Mouse (Mus musculus) heart, embryonic 13.5 days (tissue): ENCODE data around the gene Lrrc75a. TPM values are rescaled to one million over a fixed set of nuclear protein-coding genes. Genes with fewer than 3 reads are reported as not detected.

Experiments used
- ATAC-seq: fragments of 200-750 bp; cut with Nextera tagmentation; 2 replicates; pipeline ENCODE4 v1.8.0; 2017; ENCODE audit warnings: moderate TSS enrichment; ENCODE audit not compliant: insufficient number of reproducible peaks, low FRiP score, low TSS enrichment; ENCODE audit errors: extremely low read depth
- H3K27ac ChIP-seq: fragments of 300-500 bp; sonication (generic); replicated peaks from 2 replicates; pipeline ENCODE4 v1.5.1; 2015; ENCODE audit warnings: moderate library complexity, mild to moderate bottlenecking, inconsistent platforms
- H3K27me3 ChIP-seq: fragments of 300-500 bp; sonication (generic); replicated peaks from 2 replicates; pipeline ENCODE4 v1.6.1; 2015; ENCODE audit warnings: mild to moderate bottlenecking, inconsistent platforms
- H3K36me3 ChIP-seq: fragments of 300-500 bp; sonication (generic); 2 replicates; pipeline ENCODE4 v1.6.1; 2015; ENCODE audit warnings: mild to moderate bottlenecking, inconsistent platforms
- H3K4me1 ChIP-seq: fragments of 300-500 bp; sonication (generic); 2 replicates; pipeline ENCODE4 v1.6.1; 2015; ENCODE audit warnings: inconsistent platforms
- H3K4me2 ChIP-seq: fragments of 300-500 bp; sonication (generic); 2 replicates; pipeline ENCODE4 v1.6.1; 2015; ENCODE audit warnings: inconsistent platforms, mild to moderate bottlenecking, moderate library complexity
- H3K4me3 ChIP-seq: fragments of 300-500 bp; sonication (generic); 2 replicates; pipeline ENCODE4 v1.5.1; 2015; ENCODE audit warnings: moderate library complexity, mild to moderate bottlenecking, inconsistent platforms
- H3K9ac ChIP-seq: fragments of 300-500 bp; sonication (generic); 2 replicates; pipeline ENCODE4 v1.6.1; 2015; ENCODE audit warnings: inconsistent platforms, mild to moderate bottlenecking, moderate library complexity
- H3K9me3 ChIP-seq: fragments of 300-500 bp; sonication (generic); 2 replicates; pipeline ENCODE4 v1.6.1; 2016; ENCODE audit warnings: inconsistent platforms
- WGBS: fragments of 180-500 bp; shearing (Covaris S2); methylation state at CpG from one replicate; pipeline ENCODE4 v1.1.7; 2015; ENCODE audit warnings: mixed read lengths; 5-methylcytosine and 5-hydroxymethylcytosine counted together
- polyA plus RNA-seq: library from polyadenylated mRNA; unstranded; fragments of >200 nt; fragmentation: Nextera tagmentation; extraction: Ambion mirVana; gene quantifications from 2 replicates; pipeline ENCODE4 v1.2.1, GENCODE M21; 2015

Gene Lrrc75a
- polyA plus RNA-seq, 1 experiment from 2014 or later: 14.3 TPM

DNA sequence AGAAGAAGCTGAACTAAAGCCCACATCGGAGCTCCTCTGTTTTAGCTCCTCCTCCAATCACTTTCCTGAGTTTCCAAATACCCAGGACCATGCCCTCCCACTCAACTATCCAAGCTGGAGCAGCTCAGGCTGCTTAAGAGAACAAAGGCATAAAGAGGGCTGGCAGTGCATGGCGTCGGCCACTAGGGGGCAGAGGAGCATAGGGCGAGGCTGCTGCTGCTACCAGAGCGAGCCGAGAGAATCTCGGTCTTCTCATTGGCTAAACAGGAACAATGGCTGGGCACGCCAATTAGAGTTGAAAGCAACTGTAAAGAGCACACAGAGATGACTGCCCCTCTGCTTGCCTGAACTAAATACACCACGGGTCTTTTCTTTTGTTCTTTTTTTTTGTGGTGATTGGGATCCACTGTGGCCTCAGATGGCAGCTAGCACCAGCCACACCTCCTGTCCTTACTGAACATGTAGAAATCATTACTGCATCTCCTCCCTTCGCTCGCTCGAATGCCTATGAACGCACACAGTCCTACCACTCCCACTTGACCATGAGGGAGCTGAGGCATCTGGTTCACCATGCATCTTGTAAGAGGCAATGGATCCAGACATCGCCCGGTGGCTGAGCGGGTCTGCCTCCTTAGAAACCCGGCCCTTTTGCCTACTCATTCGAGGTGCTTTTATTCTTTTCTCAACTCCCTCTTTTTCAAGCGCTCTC is 34.5 kb downstream of the Lrrc75a start:
- peak overlapping the region; percentile 60 for H3K4me2 ChIP-seq
- peak overlapping the region; percentile 75 for H3K27ac ChIP-seq
- H3K36me3 ChIP-seq: peaks cover 71% of the 10 kb centered on the region
- no peaks in the 10 kb centered on the region for H3K9me3 ChIP-seq
- peaks cover 15% of the 10 kb centered on the region for H3K4me1 ChIP-seq
- peak overlapping the region; percentile 20 for H3K4me3 ChIP-seq
- ATAC-seq: peak; percentile 80
- 25% methylated on average over 19 of the region's 19 CpGs for WGBS
- peak overlapping the region; percentile 71 for H3K9ac ChIP-seq
- no peaks in the 10 kb centered on the region for H3K27me3 ChIP-seq

DNA sequence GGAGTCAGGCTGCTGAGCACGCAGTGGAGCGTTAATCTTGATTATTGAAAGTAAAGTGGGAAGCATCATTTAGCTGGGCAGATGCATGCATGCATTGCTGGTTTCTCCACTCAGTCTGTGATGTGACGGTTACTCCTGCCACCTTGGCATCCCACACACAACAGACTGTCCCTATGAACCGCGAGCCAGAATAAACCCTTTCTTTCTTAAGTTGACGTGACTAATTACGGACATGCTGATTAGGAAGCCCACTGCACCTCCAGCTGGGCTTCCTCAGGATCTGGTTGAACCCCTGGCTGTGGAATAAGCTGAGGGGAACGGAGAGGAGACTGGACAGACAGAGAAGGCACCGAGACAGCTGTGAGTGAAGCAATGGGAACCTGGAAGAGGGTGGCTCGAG is 35.7 kb downstream of the Lrrc75a start:
- Histone ChIP-seq H3K4me3 (no peak overlapping the region), H3K9me3 (no peaks in the 10 kb centered on the region), H3K27ac (no peak overlapping the region), H3K27me3 (no peaks in the 10 kb centered on the region), H3K4me1 (peaks cover 19% of the 10 kb centered on the region), H3K9ac (no peak overlapping the region), H3K4me2 (no peak overlapping the region), H3K36me3 (peaks cover 72% of the 10 kb centered on the region)
- no peak for ATAC-seq
- 79% methylated on average over 10 of the region's 10 CpGs for WGBS

DNA sequence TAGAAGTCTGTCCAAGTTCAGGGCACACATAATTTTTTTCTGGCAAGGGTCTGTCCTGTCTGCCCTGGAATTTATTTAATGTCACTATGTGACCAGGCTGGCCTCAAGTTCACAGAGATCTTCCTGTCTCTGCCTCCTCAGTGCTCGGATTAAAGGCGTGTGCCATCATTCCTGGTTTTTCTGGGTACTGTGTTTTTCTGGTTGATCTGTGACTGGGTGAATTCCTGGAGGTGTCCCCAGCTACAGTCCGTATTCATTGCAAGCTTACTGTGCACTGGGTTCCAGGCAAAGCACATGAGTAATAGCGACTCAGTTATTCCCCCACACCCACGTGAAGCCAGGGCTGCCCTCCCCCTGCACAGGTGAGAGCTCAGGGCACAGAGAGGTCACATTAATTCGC is 38.0 kb downstream of the Lrrc75a start:
- H3K4me1 ChIP-seq: peaks cover 38% of the 10 kb centered on the region
- H3K4me2 ChIP-seq: no peak overlapping the region
- H3K27ac ChIP-seq: no peak overlapping the region
- H3K4me3 ChIP-seq: no peak overlapping the region
- no peaks in the 10 kb centered on the region for H3K27me3 ChIP-seq
- no peaks in the 10 kb centered on the region for H3K9me3 ChIP-seq
- no peak overlapping the region for H3K9ac ChIP-seq
- 82% methylated on average over 6 of the region's 6 CpGs for WGBS
- H3K36me3 ChIP-seq: peaks cover 73% of the 10 kb centered on the region
- no peak for ATAC-seq

DNA sequence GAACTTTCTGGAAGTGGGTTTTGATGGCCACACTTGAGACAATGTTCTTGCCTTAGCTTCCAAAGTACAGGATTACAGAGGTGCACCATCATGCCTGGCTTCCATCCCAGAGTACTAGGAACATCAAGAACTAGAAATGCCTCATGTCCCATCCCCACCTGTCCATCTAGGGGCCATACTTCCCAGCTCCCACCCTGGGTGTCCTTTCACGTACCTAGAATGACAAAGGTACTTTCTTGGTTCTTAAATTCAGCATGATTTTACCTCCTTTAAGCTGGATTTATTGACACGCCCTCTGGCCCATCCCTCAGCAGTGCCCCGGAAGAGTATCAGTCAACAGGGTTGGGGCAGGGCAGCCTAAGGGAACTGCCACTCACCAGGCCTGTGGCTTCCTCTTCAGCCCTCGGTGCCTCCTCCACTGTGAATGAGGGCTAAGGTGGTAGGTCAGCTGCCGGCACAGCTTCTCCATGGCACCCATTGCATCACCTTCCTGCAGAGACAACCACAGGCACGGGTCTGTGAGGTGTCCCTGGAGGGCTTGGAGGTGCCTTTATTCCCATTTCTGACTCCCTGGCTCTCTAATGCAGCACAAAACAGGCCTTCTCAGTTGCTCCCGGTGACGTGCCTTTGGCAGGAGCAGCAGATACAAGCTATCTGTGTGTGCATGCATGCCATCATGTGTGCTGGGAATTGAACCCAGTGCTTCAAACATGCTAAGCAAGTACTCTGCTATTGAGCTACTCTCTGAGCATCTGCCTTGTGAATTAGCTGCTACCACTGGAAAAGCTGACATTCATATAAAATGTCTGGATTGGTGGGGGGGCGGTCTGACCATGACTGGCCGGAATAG is 39.3 kb downstream of the Lrrc75a start:
- Histone ChIP-seq H3K9me3 (no peaks in the 10 kb centered on the region), H3K27ac (no peak overlapping the region), H3K36me3 (peaks cover 83% of the 10 kb centered on the region), H3K4me3 (no peak overlapping the region), H3K4me1 (peaks cover 42% of the 10 kb centered on the region), H3K9ac (no peak overlapping the region), H3K27me3 (no peaks in the 10 kb centered on the region), H3K4me2 (no peak overlapping the region)
- no peak for ATAC-seq
- WGBS: 79% methylated on average over 10 of the region's 10 CpGs

DNA sequence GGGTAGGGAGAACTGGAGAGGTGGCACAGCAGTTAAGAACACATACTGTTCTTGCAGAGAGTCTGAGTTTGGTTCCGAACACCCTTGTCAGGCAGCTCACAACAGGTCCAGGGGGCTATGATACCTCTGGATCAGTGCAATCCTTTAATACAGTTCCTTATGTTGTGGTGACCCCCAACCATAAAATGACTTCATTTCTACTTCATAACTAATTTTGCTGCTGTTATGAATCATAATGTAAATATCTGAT is 40.4 kb downstream of the Lrrc75a start:
- Histone ChIP-seq H3K4me3 (no peak overlapping the region), H3K36me3 (peaks cover 89% of the 10 kb centered on the region), H3K9ac (no peak overlapping the region; the same call in 1 of the 2 replicates), H3K4me1 (peaks cover 40% of the 10 kb centered on the region), H3K27ac (0 out of 2 replicates have a peak overlapping the region, but pooled peaks have one; percentile 20), H3K4me2 (no peak overlapping the region), H3K27me3 (no peaks in the 10 kb centered on the region), H3K9me3 (no peaks in the 10 kb centered on the region)
- ATAC-seq: no peak
- 88% methylated on average over 1 of the region's 1 CpGs for WGBS

DNA sequence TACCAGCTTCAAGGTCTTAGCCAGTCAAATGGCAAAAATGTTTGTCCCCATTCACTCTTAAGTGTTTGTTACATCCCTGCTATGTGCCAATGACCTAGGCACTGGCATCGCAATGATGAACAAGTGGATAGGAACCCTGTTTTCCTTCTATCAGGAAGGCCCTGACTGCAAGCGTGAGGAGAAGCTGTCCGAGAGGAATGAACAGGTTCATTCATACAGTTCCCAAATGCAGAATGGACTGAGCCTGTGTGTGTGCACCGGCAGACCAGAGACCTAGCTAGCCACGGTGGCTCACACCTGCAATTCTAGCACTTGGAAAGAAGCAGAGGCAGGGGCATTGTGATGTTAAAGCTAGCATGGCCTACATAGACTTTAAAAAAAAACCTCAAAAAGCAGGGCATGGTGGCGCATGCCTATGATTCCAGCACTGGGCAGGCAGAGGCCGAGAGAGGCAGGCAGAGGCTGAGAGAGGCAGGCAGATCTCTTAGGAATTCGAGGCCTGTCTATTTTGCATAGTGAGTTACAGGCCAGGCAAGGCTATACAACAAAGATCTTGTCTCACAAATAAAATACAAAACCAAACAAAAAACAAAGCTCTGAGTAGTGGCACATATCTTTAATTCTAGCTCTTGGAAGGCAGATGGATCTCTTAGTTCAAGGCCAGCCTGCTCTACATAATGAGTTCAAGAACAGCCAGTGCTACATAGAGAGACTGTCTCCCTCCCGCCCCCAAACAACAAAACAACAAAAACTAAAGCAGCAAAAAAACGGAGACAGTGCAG is 41.0 kb downstream of the Lrrc75a start:
- peak overlapping the region; percentile 8; the same call in 1 of the 2 replicates for H3K9ac ChIP-seq
- H3K36me3 ChIP-seq: peaks cover 84% of the 10 kb centered on the region

DNA sequence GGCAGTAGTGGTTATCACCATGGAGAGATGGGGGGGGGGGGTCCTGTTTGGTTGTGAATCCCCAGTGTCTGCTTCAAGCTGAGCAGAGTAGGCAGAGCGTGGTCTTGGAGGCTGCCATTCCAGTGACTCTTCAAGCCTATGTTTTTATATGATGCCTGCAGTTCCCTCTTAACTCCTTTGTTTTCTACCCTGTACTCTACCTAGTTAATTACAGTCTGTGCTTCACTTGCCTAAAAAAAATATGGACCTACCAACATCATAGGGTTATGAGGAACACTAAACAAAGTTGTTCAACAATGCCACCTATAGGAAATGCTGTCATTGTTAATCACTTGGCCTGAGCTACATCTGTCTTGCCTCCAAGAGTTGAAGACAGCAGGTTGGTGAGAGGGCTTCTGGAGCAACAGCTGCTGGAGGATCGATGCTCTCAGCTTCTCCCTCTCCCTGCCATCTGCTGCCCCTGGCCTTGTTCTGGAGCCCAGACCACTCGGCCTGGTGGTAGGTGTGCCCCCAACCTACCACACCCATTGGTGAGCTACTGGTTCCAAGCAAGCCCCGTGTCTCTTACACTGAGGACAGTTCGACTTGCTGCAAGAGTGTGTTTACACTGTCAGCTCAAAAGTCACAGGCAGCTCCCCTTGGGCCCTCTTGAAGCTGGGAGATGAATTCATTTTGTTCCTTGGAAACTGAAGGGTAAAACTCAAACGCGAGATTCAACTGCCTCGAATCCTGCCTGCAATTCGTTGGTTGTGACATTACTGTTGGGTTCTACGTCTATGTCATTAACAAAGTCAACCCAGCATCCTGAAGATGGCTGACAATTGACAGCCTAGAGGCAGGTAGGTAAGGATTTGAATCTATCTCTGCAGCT is 41.8 kb downstream of the Lrrc75a start:
- H3K9me3 ChIP-seq: no peaks in the 10 kb centered on the region
- ATAC-seq: no peak
- peak overlapping the region; percentile 92; the same call in 1 of the 2 replicates for H3K27ac ChIP-seq
- 0 out of 2 replicates have a peak overlapping the region, but pooled peaks have one; percentile 77 for H3K4me2 ChIP-seq
- peaks cover 77% of the 10 kb centered on the region for H3K36me3 ChIP-seq
- WGBS: 60% methylated on average over 10 of the region's 10 CpGs
- peaks cover 46% of the 10 kb centered on the region for H3K4me1 ChIP-seq
- no peaks in the 10 kb centered on the region for H3K27me3 ChIP-seq
- H3K4me3 ChIP-seq: 0 out of 2 replicates have a peak overlapping the region, but pooled peaks have one; percentile 78
- peak overlapping the region; percentile 97; the same call in 1 of the 2 replicates for H3K9ac ChIP-seq

More for the DNA sequence above, 41.0 kb downstream of the Lrrc75a start:
- Histone ChIP-seq H3K4me1 (peaks cover 40% of the 10 kb centered on the region), H3K27ac (0 out of 2 replicates have a peak overlapping the region, but pooled peaks have one; percentile 20), H3K4me2 (no peak overlapping the region), H3K27me3 (no peaks in the 10 kb centered on the region), H3K4me3 (no peak overlapping the region), H3K9me3 (no peaks in the 10 kb centered on the region)
- no peak for ATAC-seq
- WGBS: 59% methylated on average over 10 of the region's 10 CpGs

DNA sequence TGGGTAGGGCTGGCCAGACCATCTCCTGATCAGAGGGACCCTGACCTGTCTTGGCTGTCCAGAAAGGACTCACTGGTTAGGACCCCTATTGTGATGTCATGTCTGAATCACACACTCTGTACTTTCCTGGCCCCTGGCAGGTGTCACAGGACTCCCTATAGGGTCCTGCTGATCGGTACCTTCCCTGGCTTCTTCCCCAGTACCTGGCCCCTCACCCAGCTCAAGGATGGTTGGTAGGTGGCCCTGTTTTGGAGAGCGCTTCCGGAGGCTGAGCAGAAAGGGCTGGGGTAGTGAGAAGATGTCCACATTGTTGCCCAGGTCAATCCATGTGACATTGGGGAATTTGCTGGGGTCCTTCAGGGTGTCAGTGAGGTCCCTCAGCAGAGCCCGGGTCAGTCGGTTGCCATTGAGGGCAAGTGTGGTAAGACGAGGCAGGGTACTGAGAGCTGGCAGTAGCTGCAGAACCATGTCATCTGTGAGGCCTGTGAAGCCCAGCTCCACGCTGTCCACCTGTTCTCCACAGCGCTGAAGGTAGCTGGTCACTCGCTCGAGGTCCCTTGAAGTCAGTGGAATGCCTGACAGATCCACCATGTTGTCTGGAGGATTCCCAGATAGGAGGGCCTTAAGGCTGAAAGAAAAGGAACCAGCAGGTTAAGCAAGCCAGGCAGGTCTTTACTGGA is 42.6 kb downstream of the Lrrc75a start:
- Histone ChIP-seq H3K36me3 (peaks cover 73% of the 10 kb centered on the region), H3K27ac (peak overlapping the region; percentile 92), H3K4me3 (peak overlapping the region; percentile 78), H3K9ac (peak overlapping the region; percentile 97), H3K4me2 (peak overlapping the region; percentile 77), H3K27me3 (no peaks in the 10 kb centered on the region), H3K9me3 (no peaks in the 10 kb centered on the region), H3K4me1 (peaks cover 46% of the 10 kb centered on the region)
- WGBS: 41% methylated on average over 10 of the region's 10 CpGs
- ATAC-seq: no peak

DNA sequence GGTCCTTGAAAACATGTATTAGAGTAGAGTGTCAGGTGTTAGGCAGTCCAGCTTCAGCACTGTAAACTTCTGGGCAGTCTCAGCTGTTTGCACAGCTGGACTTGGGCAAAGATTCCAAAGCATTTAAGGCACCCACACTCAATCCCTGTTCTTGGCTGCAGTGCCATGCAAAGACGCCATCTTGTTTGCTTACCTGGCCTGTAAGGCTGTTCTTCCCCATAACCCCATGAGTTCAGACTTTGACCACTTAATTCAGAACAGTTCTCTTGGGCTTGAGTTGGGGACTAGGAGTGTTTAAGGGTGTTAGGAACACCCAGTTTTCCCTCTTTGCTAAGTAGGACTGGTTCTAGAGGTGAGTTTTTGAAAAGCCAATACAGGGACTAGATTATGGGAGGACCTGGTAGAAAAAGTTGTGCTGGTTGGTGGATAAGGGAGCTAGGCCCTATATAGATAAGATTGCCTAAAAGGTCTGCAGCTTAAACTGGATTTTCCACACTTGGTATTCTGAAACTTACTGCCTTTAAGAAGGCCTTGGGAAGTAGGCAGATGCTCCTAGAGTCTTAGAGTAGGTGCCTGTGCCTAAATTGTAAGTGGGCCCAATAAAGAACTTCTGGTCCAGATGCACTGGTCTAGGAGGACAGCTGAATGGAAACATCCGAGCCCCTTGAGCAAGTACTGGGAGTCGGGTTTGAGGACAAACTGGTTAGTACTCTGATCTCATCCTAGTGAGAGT is 43.3 kb downstream of the Lrrc75a start:
- Histone ChIP-seq H3K27me3 (no peaks in the 10 kb centered on the region), H3K4me3 (peak overlapping the region; percentile 78), H3K4me2 (peak overlapping the region; percentile 77), H3K4me1 (peaks cover 46% of the 10 kb centered on the region), H3K36me3 (peaks cover 66% of the 10 kb centered on the region), H3K9ac (peak overlapping the region; percentile 97), H3K9me3 (no peaks in the 10 kb centered on the region), H3K27ac (peak overlapping the region; percentile 92)
- 35% methylated on average over 3 of the region's 3 CpGs for WGBS
- ATAC-seq: no peak
